Mouse (Mus musculus): ENCODE measurements around the gene Fbxw11.

- TF ChIP-seq POLR2A (IDR thresholded peaks at IDR 0.05; ENCODE audit: control insufficient read depth, low read depth, low read length) (no peak), CTCF (IDR thresholded peaks at IDR 0.05; ENCODE audit: control insufficient read depth, insufficient read depth, insufficient replicate concordance, low read depth, low read length) (no peak)
Measured at GRCm38 (mm10) chr11:32666983-32667382, 24.5 kb downstream of the Fbxw11 start.
